Mouse (Mus musculus) forebrain, embryonic 16.5 days (tissue): ENCODE data around the gene Adrb1. TPM values are rescaled to one million over a fixed set of nuclear protein-coding genes. Genes with fewer than 3 reads are reported as not detected.

Source experiments
- ATAC-seq: fragments of 200-750 bp; cut with Nextera tagmentation; 2 replicates; pipeline ENCODE4 v1.8.0; 2017; ENCODE audit warnings: mild to moderate bottlenecking, moderate library complexity
- H3K27ac ChIP-seq: fragments of 300-500 bp; sonication (generic); 2 replicates; pipeline ENCODE4 v1.5.1; 2014; ENCODE audit warnings: low read length, control low read depth
- H3K27me3 ChIP-seq: fragments of 300-500 bp; sonication (generic); replicated peaks from 2 replicates; pipeline ENCODE4 v1.6.1; 2014; ENCODE audit warnings: low read length; ENCODE audit not compliant: control insufficient read depth, insufficient read depth
- H3K36me3 ChIP-seq: fragments of 300-500 bp; sonication (generic); 2 replicates; pipeline ENCODE4 v1.6.1; 2014; ENCODE audit not compliant: control insufficient read depth, insufficient read depth
- H3K4me1 ChIP-seq: fragments of 300-500 bp; sonication (generic); replicated peaks from 2 replicates; pipeline ENCODE4 v1.6.1; 2014; ENCODE audit warnings: low read length; ENCODE audit not compliant: control insufficient read depth, insufficient read depth
- H3K4me2 ChIP-seq: fragments of 300-500 bp; sonication (generic); 2 replicates; pipeline ENCODE4 v1.6.1; 2014; ENCODE audit warnings: mild to moderate bottlenecking, low read length, control low read depth
- H3K4me3 ChIP-seq: fragments of 300-500 bp; sonication (generic); replicated peaks from 2 replicates; pipeline ENCODE4 v1.5.1; 2014; ENCODE audit warnings: mild to moderate bottlenecking, low read length, control low read depth
- H3K9ac ChIP-seq: fragments of 300-500 bp; sonication (generic); replicated peaks from 2 replicates; pipeline ENCODE4 v1.6.1; 2014; ENCODE audit warnings: low read depth, low read length, control low read depth
- H3K9me3 ChIP-seq: fragments of 300-500 bp; sonication (generic); 2 replicates; pipeline ENCODE4 v1.6.1; 2016; ENCODE audit warnings: low read length; ENCODE audit not compliant: control insufficient read depth
- WGBS: fragments of 180-500 bp; shearing (Covaris S2); extraction: QIAGEN DNeasy Blood & Tissue Kit; methylation state at CpG from one replicate; pipeline ENCODE4 v1.1.7; 2014; 5-methylcytosine and 5-hydroxymethylcytosine counted together
- polyA plus RNA-seq: library from polyadenylated mRNA; unstranded; fragments of >200 nt; fragmentation: Nextera tagmentation; extraction: Ambion mirVana; gene quantifications from 2 replicates; pipeline ENCODE4 v1.2.1, GENCODE M21; 2015

Adrb1 gene
- polyA plus RNA-seq, 1 experiment from 2014 or later, result 2.2 TPM

DNA sequence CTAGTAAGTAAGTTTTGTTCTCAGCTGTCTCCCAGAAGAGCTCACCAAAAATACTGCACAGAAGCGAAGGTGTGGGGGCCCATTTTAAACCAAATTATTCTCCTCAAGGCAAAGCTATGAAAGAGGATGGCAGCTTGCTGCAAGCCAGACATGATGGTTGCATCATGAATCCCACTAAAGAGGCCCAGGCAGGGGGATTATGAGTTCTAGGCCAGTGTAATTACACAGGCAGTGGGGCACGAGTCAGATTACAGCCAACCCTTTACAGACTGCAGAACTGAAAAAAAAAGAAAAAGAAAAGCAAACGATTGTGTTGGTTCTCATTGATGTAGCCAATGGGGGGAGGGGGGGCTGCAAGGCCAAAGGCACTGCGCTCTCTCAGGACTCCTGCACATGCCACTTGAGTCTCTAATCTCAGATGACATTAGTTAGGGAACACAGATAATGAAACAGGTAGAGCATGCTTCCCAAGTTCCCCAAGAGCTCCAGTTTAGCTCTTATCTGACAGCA lies 7.3 kb upstream of the Adrb1 start:
- no peaks in the 10 kb centered on the region; the same call in none of the 2 replicates for H3K27me3 ChIP-seq
- no peak overlapping the region for H3K4me2 ChIP-seq
- no peak overlapping the region for H3K27ac ChIP-seq
- H3K36me3 ChIP-seq, result no peaks in the 10 kb centered on the region
- WGBS, result 18% methylated on average over 4 of the region's 4 CpGs
- H3K9ac ChIP-seq, result no peak overlapping the region
- no peak overlapping the region for H3K4me3 ChIP-seq
- no peaks in the 10 kb centered on the region for H3K4me1 ChIP-seq
- no peak for ATAC-seq
- H3K9me3 ChIP-seq, result no peaks in the 10 kb centered on the region

DNA sequence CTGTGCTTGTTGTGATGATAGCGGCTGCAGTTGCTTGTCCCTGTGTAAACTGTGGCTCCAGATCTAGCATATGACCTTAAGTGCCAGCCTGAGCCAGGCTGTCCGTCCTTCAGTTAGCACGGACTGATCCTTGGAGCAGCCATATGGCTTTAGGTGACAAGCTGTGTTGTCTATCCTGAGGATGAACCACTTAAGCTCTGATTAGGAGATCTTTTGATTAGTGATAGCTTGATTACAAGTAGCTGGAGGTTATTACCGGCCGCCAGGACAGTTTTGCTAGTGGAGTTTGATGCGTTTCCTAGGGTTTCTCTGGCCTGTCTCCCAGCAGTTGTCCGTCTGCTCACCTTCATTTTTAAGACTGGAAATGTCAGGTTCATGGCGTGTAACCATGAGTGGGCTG lies 4.0 kb upstream of the Adrb1 start:
- no peak overlapping the region for H3K27ac ChIP-seq
- peaks cover 11% of the 10 kb centered on the region for H3K4me1 ChIP-seq
- no peak overlapping the region for H3K9ac ChIP-seq
- H3K4me3 ChIP-seq, result no peak overlapping the region
- H3K9me3 ChIP-seq, result no peaks in the 10 kb centered on the region
- WGBS, result 81% methylated on average over 8 of the region's 8 CpGs
- H3K4me2 ChIP-seq, result no peak overlapping the region
- peaks cover 15% of the 10 kb centered on the region for H3K27me3 ChIP-seq
- no peaks in the 10 kb centered on the region for H3K36me3 ChIP-seq
- ATAC-seq, result no peak

DNA sequence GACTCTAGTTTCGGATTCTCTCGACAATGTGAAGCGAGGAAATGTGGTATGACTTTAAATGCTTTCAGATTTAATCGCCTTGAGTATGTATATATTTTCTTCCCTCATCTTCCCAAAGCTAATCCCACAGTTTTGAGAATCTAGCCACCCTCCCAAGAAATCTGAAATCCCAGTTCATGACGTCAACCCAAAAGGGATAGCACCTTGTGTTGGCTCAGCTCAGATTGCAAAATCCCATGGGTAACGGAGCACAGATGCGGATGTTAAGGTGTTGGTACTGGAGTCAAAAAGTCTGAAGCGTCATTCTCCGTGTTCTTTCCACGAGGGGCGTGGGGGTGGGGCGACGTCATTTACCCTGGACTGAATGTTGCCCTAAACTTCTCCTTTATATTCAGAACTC lies 1.1 kb upstream of the Adrb1 start:
- no peaks in the 10 kb centered on the region for H3K36me3 ChIP-seq
- WGBS, result 29% methylated on average over 13 of the region's 13 CpGs
- no peaks in the 10 kb centered on the region for H3K9me3 ChIP-seq
- no peak for ATAC-seq
- H3K4me3 ChIP-seq, result peak overlapping the region; percentile 62; the same call in 1 of the 2 replicates
- peaks cover 24% of the 10 kb centered on the region for H3K4me1 ChIP-seq
- H3K4me2 ChIP-seq, result peak overlapping the region; percentile 65
- no peak overlapping the region for H3K9ac ChIP-seq
- peaks cover 35% of the 10 kb centered on the region for H3K27me3 ChIP-seq
- no peak overlapping the region for H3K27ac ChIP-seq

DNA sequence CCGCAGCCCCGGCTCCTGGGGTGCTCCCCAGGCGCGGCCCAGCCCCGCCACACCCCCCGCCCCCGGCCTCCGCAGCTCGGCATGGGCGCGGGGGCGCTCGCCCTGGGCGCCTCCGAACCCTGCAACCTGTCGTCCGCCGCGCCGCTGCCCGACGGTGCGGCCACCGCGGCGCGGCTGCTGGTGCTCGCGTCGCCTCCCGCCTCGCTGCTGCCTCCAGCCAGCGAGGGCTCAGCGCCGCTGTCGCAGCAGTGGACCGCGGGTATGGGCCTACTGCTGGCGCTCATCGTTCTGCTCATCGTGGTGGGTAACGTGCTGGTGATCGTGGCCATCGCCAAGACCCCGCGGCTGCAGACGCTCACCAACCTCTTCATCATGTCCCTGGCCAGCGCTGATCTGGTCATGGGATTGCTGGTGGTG lies 300 bp downstream of the Adrb1 start:
- 1% methylated on average over 35 of the region's 48 CpGs for WGBS

DNA sequence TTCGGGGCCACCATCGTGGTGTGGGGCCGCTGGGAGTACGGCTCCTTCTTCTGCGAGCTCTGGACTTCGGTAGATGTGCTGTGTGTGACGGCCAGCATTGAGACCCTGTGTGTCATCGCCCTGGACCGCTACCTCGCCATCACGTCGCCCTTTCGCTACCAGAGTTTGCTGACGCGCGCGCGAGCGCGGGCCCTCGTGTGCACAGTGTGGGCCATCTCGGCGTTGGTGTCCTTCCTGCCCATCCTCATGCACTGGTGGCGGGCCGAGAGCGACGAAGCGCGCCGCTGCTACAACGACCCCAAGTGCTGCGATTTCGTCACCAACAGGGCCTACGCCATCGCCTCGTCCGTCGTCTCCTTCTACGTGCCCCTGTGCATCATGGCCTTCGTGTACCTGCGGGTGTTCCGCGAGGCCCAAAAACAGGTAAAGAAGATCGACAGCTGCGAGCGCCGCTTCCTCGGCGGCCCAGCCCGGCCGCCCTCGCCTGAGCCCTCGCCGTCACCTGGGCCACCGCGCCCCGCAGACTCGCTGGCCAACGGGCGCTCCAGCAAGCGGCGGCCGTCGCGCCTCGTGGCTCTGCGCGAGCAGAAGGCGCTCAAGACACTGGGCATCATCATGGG lies 822 bp downstream of the Adrb1 start:
- Histone ChIP-seq H3K4me3 (peak overlapping the region; percentile 62), H3K9ac (peak overlapping the region; percentile 69), H3K4me2 (peak overlapping the region; percentile 65), H3K36me3 (no peaks in the 10 kb centered on the region), H3K27ac (no peak overlapping the region), H3K4me1 (peaks cover 38% of the 10 kb centered on the region), H3K9me3 (no peaks in the 10 kb centered on the region), H3K27me3 (peaks cover 39% of the 10 kb centered on the region)
- WGBS, result 1% methylated on average over 69 of the region's 69 CpGs
- peak; percentile 19 for ATAC-seq

More for the DNA sequence above, 300 bp downstream of the Adrb1 start:
- peak; percentile 27 for ATAC-seq
- no peaks in the 10 kb centered on the region for H3K36me3 ChIP-seq
- H3K4me2 ChIP-seq, result peak overlapping the region; percentile 65
- H3K27ac ChIP-seq, result peak overlapping the region; percentile 50; the same call in 1 of the 2 replicates
- H3K4me1 ChIP-seq, result peaks cover 34% of the 10 kb centered on the region
- peaks cover 39% of the 10 kb centered on the region for H3K27me3 ChIP-seq
- peak overlapping the region; percentile 69 for H3K9ac ChIP-seq
- peak overlapping the region; percentile 62 for H3K4me3 ChIP-seq
- no peaks in the 10 kb centered on the region for H3K9me3 ChIP-seq

DNA sequence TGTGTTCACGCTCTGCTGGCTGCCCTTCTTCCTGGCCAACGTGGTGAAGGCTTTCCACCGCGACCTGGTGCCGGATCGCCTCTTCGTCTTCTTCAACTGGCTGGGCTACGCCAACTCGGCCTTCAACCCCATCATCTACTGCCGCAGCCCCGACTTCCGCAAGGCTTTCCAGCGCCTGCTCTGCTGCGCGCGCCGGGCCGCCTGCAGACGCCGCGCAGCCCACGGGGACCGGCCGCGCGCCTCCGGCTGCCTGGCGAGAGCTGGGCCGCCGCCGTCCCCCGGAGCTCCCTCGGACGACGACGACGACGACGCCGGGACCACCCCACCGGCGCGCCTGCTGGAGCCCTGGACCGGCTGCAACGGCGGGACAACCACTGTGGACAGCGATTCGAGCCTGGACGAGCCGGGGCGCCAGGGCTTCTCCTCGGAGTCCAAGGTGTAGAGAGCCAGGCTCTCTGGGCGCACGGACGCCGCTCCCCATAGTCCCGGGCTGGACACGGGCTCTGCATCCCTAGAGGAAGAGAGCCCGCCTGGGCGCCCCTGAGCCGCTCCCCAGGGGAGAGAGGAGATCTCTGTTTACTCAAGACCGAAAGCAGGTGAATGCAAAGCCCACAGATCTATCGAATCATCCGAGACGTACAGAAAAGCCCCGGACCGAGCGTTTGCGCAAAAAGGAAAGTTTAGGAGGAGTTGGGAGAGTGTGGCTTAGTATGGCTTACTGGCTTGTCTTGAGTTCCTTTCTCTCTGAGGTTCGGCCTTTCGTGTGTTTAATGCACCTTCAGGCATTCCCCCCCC lies 1.5 kb downstream of the Adrb1 start:
- no peak overlapping the region for H3K27ac ChIP-seq
- no peaks in the 10 kb centered on the region for H3K9me3 ChIP-seq
- H3K4me2 ChIP-seq, result peak overlapping the region; percentile 65
- peak overlapping the region; percentile 69 for H3K9ac ChIP-seq
- H3K4me1 ChIP-seq, result peaks cover 44% of the 10 kb centered on the region
- no peaks in the 10 kb centered on the region for H3K36me3 ChIP-seq
- peaks cover 39% of the 10 kb centered on the region for H3K27me3 ChIP-seq
- ATAC-seq, result no peak
- WGBS, result 1% methylated on average over 63 of the region's 71 CpGs
- peak overlapping the region; percentile 62 for H3K4me3 ChIP-seq

DNA sequence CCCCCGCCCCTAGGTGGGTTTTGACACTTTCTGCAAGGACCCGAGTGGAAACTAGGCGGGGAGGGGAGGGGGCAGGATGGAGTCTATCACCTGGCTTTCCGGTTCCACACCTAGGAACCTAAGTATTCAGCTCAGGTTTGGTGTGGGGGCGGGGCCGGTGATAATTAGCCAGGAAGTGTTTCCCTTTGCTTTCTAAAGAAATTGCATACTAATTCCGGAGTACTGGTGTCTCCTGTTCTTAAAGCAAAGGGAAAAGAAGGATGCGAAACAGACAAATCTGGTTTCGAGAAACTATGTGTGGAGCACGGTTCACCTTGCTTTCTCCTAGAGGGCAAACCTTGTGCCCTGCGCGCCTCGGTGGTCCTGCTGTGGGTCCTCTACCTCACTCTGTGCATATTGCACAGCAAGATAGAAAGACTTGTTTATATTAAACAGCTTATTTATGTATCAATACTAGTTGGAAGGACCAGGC lies 2.2 kb downstream of the Adrb1 start:
- no peaks in the 10 kb centered on the region for H3K36me3 ChIP-seq
- peaks cover 49% of the 10 kb centered on the region for H3K4me1 ChIP-seq
- H3K27me3 ChIP-seq, result peaks cover 39% of the 10 kb centered on the region
- no peak for ATAC-seq
- H3K4me3 ChIP-seq, result peak overlapping the region; percentile 62
- H3K9ac ChIP-seq, result no peak overlapping the region
- no peak overlapping the region for H3K27ac ChIP-seq
- no peaks in the 10 kb centered on the region for H3K9me3 ChIP-seq
- peak overlapping the region; percentile 65 for H3K4me2 ChIP-seq
- WGBS, result 6% methylated on average over 13 of the region's 13 CpGs

DNA sequence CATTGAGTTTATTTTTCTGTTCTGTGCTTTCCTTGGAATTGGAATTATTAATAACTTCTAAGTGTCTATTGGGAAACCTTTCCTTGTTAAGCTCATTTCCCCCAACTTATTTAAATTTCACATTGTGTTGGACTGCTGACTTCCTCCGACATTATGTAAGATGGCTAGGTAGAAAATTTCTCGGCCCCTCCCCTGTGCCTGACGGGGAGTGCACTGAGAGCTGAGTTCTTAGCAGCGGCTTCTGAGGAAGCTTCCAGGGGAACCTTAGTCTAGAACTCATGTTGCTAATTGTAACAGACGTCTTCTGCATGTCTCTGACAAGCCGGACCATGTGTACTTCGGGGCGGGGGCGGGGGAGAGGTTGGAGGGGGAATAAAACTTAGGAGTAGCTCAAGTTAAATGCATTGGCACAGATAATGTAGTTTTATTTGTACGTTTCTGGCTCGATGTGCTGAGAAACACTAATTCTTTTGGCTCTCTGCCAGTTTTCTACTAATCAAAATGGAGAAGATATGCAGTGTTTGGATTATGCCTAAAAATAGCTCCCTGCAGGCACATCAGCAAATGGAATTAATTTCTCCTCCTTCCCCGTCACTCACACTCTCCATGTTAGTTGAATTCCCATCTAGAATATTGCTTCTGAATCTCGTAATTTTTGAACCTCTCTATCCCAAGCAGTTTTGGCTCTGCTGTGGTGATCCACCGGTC lies 5.3 kb downstream of the Adrb1 start:
- H3K9ac ChIP-seq, result no peak overlapping the region
- ATAC-seq, result peak; percentile 75
- H3K4me1 ChIP-seq, result peaks cover 45% of the 10 kb centered on the region
- no peaks in the 10 kb centered on the region for H3K9me3 ChIP-seq
- peak overlapping the region; percentile 39 for H3K4me2 ChIP-seq
- H3K27me3 ChIP-seq, result peaks cover 27% of the 10 kb centered on the region
- peak overlapping the region; percentile 12; the same call in 1 of the 2 replicates for H3K4me3 ChIP-seq
- 0 out of 2 replicates have a peak overlapping the region, but pooled peaks have one; percentile 31 for H3K27ac ChIP-seq
- no peaks in the 10 kb centered on the region for H3K36me3 ChIP-seq
- WGBS, result 41% methylated on average over 14 of the region's 14 CpGs
